Mouse (Mus musculus) lung, postnatal 0 days (tissue): ENCODE measurements around the gene Tmem100.

ENCODE experiments used
- CTCF ChIP-seq: IDR thresholded peaks from 2 replicates; pipeline ENCODE4 v1.5.1; 2016; ENCODE audit warnings: antibody characterized with exemption, mild to moderate bottlenecking
- EP300 ChIP-seq: IDR thresholded peaks from 2 replicates; pipeline ENCODE4 v1.6.1; 2016; ENCODE audit warnings: antibody characterized with exemption, mild to moderate bottlenecking, control low read depth

- TF ChIP-seq EP300 (no peak), CTCF (no peak)
Measured at GRCm38 (mm10) chr11:90062657-90063056, 32.5 kb downstream of the Tmem100 start.
